Mouse (Mus musculus) ES-Bruce4 (cell line): ENCODE results near the gene B4galt7.

Experiments
- CTCF ChIP-seq: IDR thresholded peaks from one replicate; pipeline ENCODE4 v1.8.1; 2011; ENCODE audit warnings: low read depth, low read length
- EP300 ChIP-seq: IDR thresholded peaks from 2 replicates; pipeline ENCODE4 v1.6.1; 2011; ENCODE audit warnings: low read depth, low read length; ENCODE audit not compliant: insufficient read depth
- POLR2A ChIP-seq: IDR thresholded peaks from one replicate; pipeline ENCODE4 v1.8.1; 2011; ENCODE audit warnings: low read length; ENCODE audit not compliant: insufficient read depth

- TF ChIP-seq CTCF (no peak), POLR2A (no peak), EP300 (no peak)
Measured at GRCm38 (mm10) chr13:55606899-55607623, 7.4 kb downstream of the B4galt7 start.
